Mouse (Mus musculus) megakaryocyte, embryonic 14.5 days (primary cell): ENCODE results near the gene Clpp.

ENCODE experiments used
- FLI1 ChIP-seq: IDR thresholded peaks from 2 replicates; pipeline ENCODE4 v1.6.1; 2012; ENCODE audit warnings: low read length, inconsistent platforms, mixed read lengths
- GATA1 ChIP-seq: IDR thresholded peaks from 3 replicates; pipeline ENCODE4 v1.6.1; 2012; ENCODE audit warnings: mixed read lengths, low read length, inconsistent platforms, borderline replicate concordance

GRCm38 (mm10) chr17:56982013-56982412 lies 8.1 kb upstream of the Clpp start, which contains the start of gene Acer1:
- TF ChIP-seq FLI1 (no peak), GATA1 (no peak)
